Mouse (Mus musculus): ENCODE results near the gene Rtp4. TPM values are rescaled to one million over a fixed set of nuclear protein-coding genes. Genes with fewer than 3 reads are reported as not detected.

Gene Rtp4
- polyA plus RNA-seq, 1 experiment from 2014 or later, result 2.9 TPM

- WGBS, result 47% methylated on average over 8 of the region's 8 CpGs
- H3K4me3 ChIP-seq, result no peak overlapping the region
- no peaks in the 10 kb centered on the region for H3K9me3 ChIP-seq
- no peak overlapping the region for H3K4me2 ChIP-seq (replicated peaks)
- H3K27ac ChIP-seq (replicated peaks), result no peak overlapping the region
- no peaks in the 10 kb centered on the region for H3K27me3 ChIP-seq
- H3K4me1 ChIP-seq, result no peaks in the 10 kb centered on the region
- peak; percentile 62 for ATAC-seq (ENCODE audit: low FRiP score, low read depth)
- no peak overlapping the region for H3K9ac ChIP-seq (replicated peaks)
- no peaks in the 10 kb centered on the region for H3K36me3 ChIP-seq
Measured at GRCm38 (mm10) chr16:23550346-23550980, 30.4 kb downstream of the Rtp4 start.

- Histone ChIP-seq H3K4me3 (no peak overlapping the region), H3K9ac (replicated peaks) (no peak overlapping the region), H3K27ac (replicated peaks) (no peak overlapping the region), H3K4me2 (replicated peaks) (no peak overlapping the region), H3K36me3 (no peaks in the 10 kb centered on the region), H3K27me3 (no peaks in the 10 kb centered on the region), H3K9me3 (no peaks in the 10 kb centered on the region), H3K4me1 (no peaks in the 10 kb centered on the region)
- WGBS, result 85% methylated on average over 18 of the region's 18 CpGs
- peak; percentile 33; the same call in 1 of the 2 replicates for ATAC-seq (ENCODE audit: low FRiP score, low read depth)
Measured at GRCm38 (mm10) chr16:23550981-23551582, 31.0 kb downstream of the Rtp4 start.

DNA sequence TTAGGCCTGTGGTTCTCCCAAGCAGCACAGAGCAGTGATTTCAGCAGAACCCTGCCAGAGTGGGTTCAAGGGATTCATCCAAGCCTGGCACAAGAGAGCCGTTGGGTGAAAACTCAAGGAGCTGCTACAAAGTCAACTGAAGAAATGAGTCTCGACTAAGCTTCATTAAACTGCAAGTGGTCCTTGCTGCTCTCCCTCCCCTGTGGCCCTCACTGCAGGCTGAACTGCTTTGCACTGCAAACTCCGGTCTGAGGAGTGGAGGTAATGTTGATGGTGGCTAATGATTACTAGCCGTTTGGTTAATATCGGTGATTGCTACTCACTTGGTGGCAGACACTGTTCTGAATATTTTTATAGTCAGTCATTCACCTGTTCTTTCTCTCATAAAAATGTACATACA, 34.6 kb downstream of the Rtp4 start:
- Histone ChIP-seq H3K36me3 (no peaks in the 10 kb centered on the region), H3K9me3 (no peaks in the 10 kb centered on the region), H3K4me1 (no peaks in the 10 kb centered on the region), H3K4me3 (no peak overlapping the region), H3K27ac (replicated peaks) (no peak overlapping the region), H3K9ac (replicated peaks) (no peak overlapping the region), H3K4me2 (replicated peaks) (no peak overlapping the region), H3K27me3 (no peaks in the 10 kb centered on the region)
- WGBS, result 89% methylated on average over 5 of the region's 5 CpGs
- ATAC-seq (ENCODE audit: low FRiP score, low read depth), result no peak

DNA sequence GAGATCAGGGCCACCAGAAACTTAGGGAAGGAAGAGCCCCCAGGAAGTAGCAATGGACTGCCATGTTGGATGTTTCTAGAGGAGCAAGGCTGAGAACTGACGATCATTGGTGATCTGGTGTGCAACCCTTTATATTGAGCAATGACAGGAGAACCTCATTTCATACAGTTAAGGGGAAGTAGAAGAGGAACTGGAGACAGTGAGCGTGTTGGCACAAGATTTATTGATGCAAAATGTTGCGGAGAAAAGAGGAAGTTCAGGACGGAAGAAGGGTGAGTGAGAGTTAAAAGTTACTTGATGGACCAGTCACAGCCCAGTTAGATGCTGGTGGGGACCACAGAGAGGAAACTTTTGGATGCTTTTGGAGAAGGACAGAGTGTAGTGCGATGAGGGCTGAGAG, 37.1 kb downstream of the Rtp4 start:
- Histone ChIP-seq H3K27me3 (no peaks in the 10 kb centered on the region), H3K9ac (replicated peaks) (no peak overlapping the region), H3K9me3 (no peaks in the 10 kb centered on the region), H3K4me2 (replicated peaks) (no peak overlapping the region), H3K4me1 (no peaks in the 10 kb centered on the region), H3K4me3 (no peak overlapping the region), H3K36me3 (no peaks in the 10 kb centered on the region), H3K27ac (replicated peaks) (no peak overlapping the region)
- no peak for ATAC-seq (ENCODE audit: low FRiP score, low read depth)
- 92% methylated on average over 5 of the region's 5 CpGs for WGBS

- H3K9me3 ChIP-seq, result no peaks in the 10 kb centered on the region
- no peak for ATAC-seq (ENCODE audit: low FRiP score, low read depth)
- H3K9ac ChIP-seq (replicated peaks), result no peak overlapping the region
- no peaks in the 10 kb centered on the region for H3K4me1 ChIP-seq
- H3K27me3 ChIP-seq, result no peaks in the 10 kb centered on the region
- no peaks in the 10 kb centered on the region for H3K36me3 ChIP-seq
- H3K4me2 ChIP-seq (replicated peaks), result no peak overlapping the region
- H3K27ac ChIP-seq (replicated peaks), result no peak overlapping the region
- WGBS, result 92% methylated on average over 2 of the region's 2 CpGs
- no peak overlapping the region for H3K4me3 ChIP-seq
Measured at GRCm38 (mm10) chr16:23557669-23558068, 37.6 kb downstream of the Rtp4 start.

GRCm38 (mm10) chr16:23568369-23568958, 48.4 kb downstream of the Rtp4 start:
- Histone ChIP-seq H3K27ac (replicated peaks) (no peak overlapping the region), H3K36me3 (no peaks in the 10 kb centered on the region), H3K9me3 (no peaks in the 10 kb centered on the region), H3K9ac (replicated peaks) (no peak overlapping the region), H3K4me2 (replicated peaks) (no peak overlapping the region), H3K27me3 (no peaks in the 10 kb centered on the region), H3K4me3 (no peak overlapping the region), H3K4me1 (no peaks in the 10 kb centered on the region)
- WGBS, result 76% methylated on average over 4 of the region's 4 CpGs
- no peak for ATAC-seq (ENCODE audit: low FRiP score, low read depth)

DNA sequence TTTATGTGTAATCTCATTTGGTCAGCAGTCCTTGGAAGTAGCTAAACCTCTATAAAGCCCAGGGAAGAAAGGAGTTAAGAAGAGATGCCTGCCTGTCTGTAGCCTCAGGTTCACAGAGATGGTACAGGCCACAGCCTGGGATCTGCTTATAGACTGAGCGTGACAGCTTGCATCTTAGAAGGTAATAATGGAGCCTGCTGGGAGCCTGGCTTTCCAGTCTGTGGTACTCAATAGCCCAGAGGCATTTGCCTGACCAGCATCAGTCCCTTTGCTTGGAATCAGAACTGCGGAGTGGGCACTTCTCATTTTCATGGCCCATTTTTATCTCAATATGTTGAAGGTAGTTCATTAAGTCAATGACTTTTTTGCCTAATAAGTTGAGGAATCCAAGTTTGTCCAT, 54.5 kb downstream of the Rtp4 start:
- WGBS, result 84% methylated on average over 2 of the region's 2 CpGs
- no peak overlapping the region for H3K4me3 ChIP-seq
- ATAC-seq (ENCODE audit: low FRiP score, low read depth), result no peak
- H3K4me1 ChIP-seq, result no peaks in the 10 kb centered on the region
- no peaks in the 10 kb centered on the region for H3K27me3 ChIP-seq
- no peaks in the 10 kb centered on the region for H3K36me3 ChIP-seq
- no peak overlapping the region for H3K9ac ChIP-seq (replicated peaks)
- H3K27ac ChIP-seq (replicated peaks), result no peak overlapping the region
- H3K9me3 ChIP-seq, result no peaks in the 10 kb centered on the region
- H3K4me2 ChIP-seq (replicated peaks), result no peak overlapping the region

- Histone ChIP-seq H3K4me1 (no peaks in the 10 kb centered on the region), H3K4me2 (replicated peaks) (no peak overlapping the region), H3K9ac (replicated peaks) (no peak overlapping the region), H3K27ac (replicated peaks) (no peak overlapping the region), H3K4me3 (no peak overlapping the region), H3K27me3 (no peaks in the 10 kb centered on the region), H3K9me3 (no peaks in the 10 kb centered on the region), H3K36me3 (no peaks in the 10 kb centered on the region)
- WGBS, result 80% methylated on average over 5 of the region's 5 CpGs
- ATAC-seq (ENCODE audit: low FRiP score, low read depth), result no peak
Measured at GRCm38 (mm10) chr16:23591119-23592105, 71.3 kb downstream of the Rtp4 start.

DNA sequence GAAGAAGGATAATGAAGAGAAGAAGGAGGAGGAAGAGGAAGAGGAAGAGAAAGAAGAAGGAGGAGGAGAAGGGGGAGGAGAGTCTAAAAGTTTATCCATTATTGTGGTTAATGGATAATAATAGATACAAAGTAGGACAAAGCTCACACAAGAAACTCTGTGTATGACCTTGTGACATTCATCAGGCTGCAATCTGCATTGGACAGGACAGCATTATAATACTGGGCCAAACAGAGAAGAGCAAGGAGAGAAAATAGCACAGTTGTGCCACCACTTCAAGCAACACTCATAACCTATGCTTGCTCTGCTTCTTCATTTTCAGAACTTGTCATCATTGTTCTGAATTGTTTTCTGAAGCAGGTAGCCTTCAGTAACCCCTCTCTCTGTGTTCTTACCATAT, 72.4 kb downstream of the Rtp4 start:
- Histone ChIP-seq H3K36me3 (no peaks in the 10 kb centered on the region), H3K27ac (replicated peaks) (no peak overlapping the region), H3K27me3 (no peaks in the 10 kb centered on the region), H3K4me3 (no peak overlapping the region), H3K9me3 (no peaks in the 10 kb centered on the region), H3K9ac (replicated peaks) (no peak overlapping the region), H3K4me1 (no peaks in the 10 kb centered on the region; the same call in 1 of the 2 replicates), H3K4me2 (replicated peaks) (no peak overlapping the region)
- ATAC-seq (ENCODE audit: low FRiP score, low read depth), result no peak

- Histone ChIP-seq H3K27ac (replicated peaks) (no peak overlapping the region), H3K9me3 (no peaks in the 10 kb centered on the region), H3K4me1 (no peaks in the 10 kb centered on the region; the same call in 1 of the 2 replicates), H3K4me3 (no peak overlapping the region), H3K36me3 (no peaks in the 10 kb centered on the region), H3K27me3 (no peaks in the 10 kb centered on the region), H3K4me2 (replicated peaks) (no peak overlapping the region), H3K9ac (replicated peaks) (no peak overlapping the region)
- 70% methylated on average over 3 of the region's 3 CpGs for WGBS
- no peak for ATAC-seq (ENCODE audit: low FRiP score, low read depth)
Measured at GRCm38 (mm10) chr16:23596696-23597095, 76.6 kb downstream of the Rtp4 start.

DNA sequence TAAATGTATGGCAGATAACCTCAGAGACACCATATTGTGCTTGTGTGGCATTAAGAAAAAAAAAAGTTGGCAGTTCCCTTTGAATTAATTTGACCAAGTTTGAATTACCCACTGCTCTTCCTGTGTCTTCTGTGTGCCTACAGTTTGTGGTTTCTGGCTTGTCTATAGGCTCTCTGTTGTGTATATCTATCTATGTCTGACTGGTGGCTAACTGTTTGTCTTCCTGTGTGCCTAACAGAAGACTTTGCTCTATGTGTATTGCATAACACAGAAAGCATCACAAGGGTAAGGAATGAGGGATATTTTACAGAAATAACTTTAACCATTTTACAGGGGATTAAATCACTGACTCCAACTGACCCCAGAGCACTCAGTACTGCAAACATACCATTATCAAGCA, 77.9 kb downstream of the Rtp4 start:
- Histone ChIP-seq H3K4me2 (replicated peaks) (no peak overlapping the region), H3K4me3 (no peak overlapping the region), H3K27ac (replicated peaks) (no peak overlapping the region), H3K4me1 (no peaks in the 10 kb centered on the region; the same call in 1 of the 2 replicates), H3K9ac (replicated peaks) (no peak overlapping the region), H3K27me3 (no peaks in the 10 kb centered on the region), H3K9me3 (no peaks in the 10 kb centered on the region), H3K36me3 (no peaks in the 10 kb centered on the region)
- no peak for ATAC-seq (ENCODE audit: low FRiP score, low read depth)

DNA sequence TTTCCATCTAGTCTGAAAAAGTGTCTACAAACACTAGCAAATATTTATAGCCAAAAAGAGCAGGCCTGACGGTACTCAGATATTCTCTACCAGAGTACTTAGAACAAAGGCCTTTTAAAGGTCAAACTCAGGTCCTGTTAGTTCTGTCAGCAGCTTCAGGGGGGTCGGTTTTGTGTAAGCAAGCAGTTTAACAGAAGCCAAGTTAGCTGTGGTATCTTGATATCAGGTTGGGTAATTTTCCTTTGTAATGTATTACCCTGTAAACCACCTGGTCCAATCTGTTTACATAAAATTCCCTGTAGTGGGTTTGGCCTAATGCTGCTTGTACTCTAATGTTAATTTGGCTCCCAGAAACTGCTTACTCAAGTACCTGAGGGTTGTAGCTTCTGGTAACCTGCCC, 86.1 kb downstream of the Rtp4 start:
- no peaks in the 10 kb centered on the region for H3K9me3 ChIP-seq
- no peak overlapping the region for H3K4me2 ChIP-seq (replicated peaks)
- WGBS, result 89% methylated on average over 2 of the region's 2 CpGs
- no peak overlapping the region for H3K9ac ChIP-seq (replicated peaks)
- H3K27ac ChIP-seq (replicated peaks), result no peak overlapping the region
- H3K4me3 ChIP-seq, result no peak overlapping the region
- no peaks in the 10 kb centered on the region for H3K4me1 ChIP-seq
- no peaks in the 10 kb centered on the region for H3K36me3 ChIP-seq
- no peaks in the 10 kb centered on the region for H3K27me3 ChIP-seq
- ATAC-seq (ENCODE audit: low FRiP score, low read depth), result no peak

Data from midbrain, embryonic 12.5 days (tissue).